Mouse (Mus musculus): ENCODE data around the gene Gm9573.

DNA sequence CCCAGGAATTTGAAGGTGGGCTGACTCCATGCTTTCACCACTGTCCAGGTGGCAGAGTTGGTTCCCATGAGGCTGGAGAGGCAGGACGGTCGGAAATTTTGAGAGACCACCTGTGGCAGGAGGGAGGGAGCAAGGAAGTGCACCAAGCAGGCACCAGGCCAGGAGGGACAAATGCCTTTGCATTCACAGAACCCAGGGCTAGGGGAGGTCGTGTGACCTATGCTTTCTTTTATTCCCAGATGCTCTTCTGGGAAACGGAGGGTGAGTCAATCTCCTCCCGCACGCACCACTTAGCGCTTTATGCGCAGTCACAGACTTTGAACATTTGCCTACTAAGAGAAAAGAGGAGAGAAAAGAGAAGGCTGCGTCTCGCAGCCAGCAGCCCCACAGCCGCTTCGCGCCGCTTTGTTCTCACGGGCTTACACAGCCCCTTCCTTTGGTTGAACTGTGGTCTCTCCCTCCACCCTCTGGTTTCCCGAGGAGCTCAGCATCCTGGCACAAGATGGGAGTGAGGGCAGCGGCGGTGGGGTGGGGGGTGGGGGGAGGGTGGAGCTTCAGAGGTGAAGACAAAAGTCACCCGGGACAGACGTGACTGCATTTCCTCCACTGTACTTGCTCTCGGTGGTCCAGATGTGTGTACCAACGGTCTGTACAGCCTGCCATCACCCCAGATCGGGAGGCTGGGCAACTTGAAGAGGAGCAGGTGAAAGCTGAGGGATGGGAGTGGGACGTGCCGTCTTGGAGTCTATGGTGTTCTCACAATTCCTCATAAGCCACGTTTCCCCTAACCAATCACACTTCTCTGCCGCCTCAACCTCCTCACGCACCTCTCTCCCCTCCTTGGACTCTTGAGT, 57.1 kb downstream of the Gm9573 start:
- TF ChIP-seq CTCF (conservative IDR thresholded peaks at IDR 0.05; ENCODE audit: insufficient read depth, insufficient read length, low read depth, low read length) (no peak), POLR2A (IDR thresholded peaks at IDR 0.05; ENCODE audit: low read depth, low read length) (no peak)
